Comparison of ENCODE assay signal across 8 mouse cellular contexts in genomic region chr11:107113112-107113511, GRCm38 (mm10). TPM values are rescaled to one million over a fixed set of nuclear protein-coding genes. Genes with fewer than 3 reads are reported as not detected.
DNase-seq lines count a peak whose midpoint lies in the region; ATAC-seq and TF ChIP-seq lines count a peak whose summit lies in the region.

No protein-coding gene starts in this region.

- peak; percentile 36 to 42 for DNase-seq in heart, postnatal 10 days
- DNase-seq in heart, postnatal 25 days (ENCODE audit: low spot score): no peak
- no peak for DNase-seq in lung, adult 2 months
- no peak for DNase-seq in spleen, postnatal 10 days (ENCODE audit: low spot score in 2 of 2)
- DNase-seq in left cerebral cortex, adult 11 months (ENCODE audit: low spot score): no peak
- DNase-seq in right cerebral cortex, postnatal 25 days: no peak

- peaks cover 47% of the 10 kb centered on the region for H3K36me3 ChIP-seq in E14TG2a.4 (ENCODE audit: insufficient read depth, low read length)

- intact Hi-C loops in heart, postnatal 10 days (cut with DNase I): no loop called here
- intact Hi-C loops in heart, postnatal 25 days (cut with DNase I): no loop called here

- ATAC-seq in common myeloid progenitor, adult 5-6 weeks (replicated peaks; ENCODE audit: low read depth, poor library complexity, severe bottlenecking): peak; percentile 85

- peak; percentile 77 for TF ChIP-seq CTCF in E14TG2a.4 (conservative IDR thresholded peaks at IDR 0.05; ENCODE audit: low read length)
- TF ChIP-seq CTCF in lung, adult 2 months (IDR thresholded peaks at IDR 0.05; ENCODE audit: insufficient read depth, low read length): peak; percentile 55

- H3K4me3 ChIP-seq in E14TG2a.4 (replicated peaks; ENCODE audit: low read length): peak overlapping the region; percentile 66
- H3K4me3 ChIP-seq in lung, adult 2 months (replicated peaks; ENCODE audit: extremely low read depth, low read depth, low read length): no peak overlapping the region

- TF ChIP-seq POLR2A in lung, adult 2 months (IDR thresholded peaks at IDR 0.05; ENCODE audit: borderline replicate concordance, extremely low read depth, low read depth, low read length): no peak

- no peaks in the 10 kb centered on the region for H3K27me3 ChIP-seq in E14TG2a.4 (ENCODE audit: insufficient read depth, low read length)

- no peaks in the 10 kb centered on the region for H3K9me3 ChIP-seq in E14TG2a.4 (ENCODE audit: low read length)

- H3K4me1 ChIP-seq in E14TG2a.4 (replicated peaks; ENCODE audit: low read depth, low read length): peaks cover 96% of the 10 kb centered on the region
- H3K4me1 ChIP-seq in lung, adult 2 months (ENCODE audit: control insufficient read depth, insufficient read depth, low read length): peaks cover 3% of the 10 kb centered on the region; the same call in 1 of the 2 replicates

- WGBS in lung, adult 2 months: 19% methylated on average over 4 of the region's 4 CpGs

RNA-seq across cellular contexts. Expression of gene Bptf, which starts 18.8 kb away (rescaled TPM):
- 10 to 100 TPM; 35.5 to 40.9 TPM for total RNA-seq in heart, postnatal 10 days (2021)
- total RNA-seq in heart, postnatal 25 days (2021): 10 to 100 TPM; 27.1 to 31.8 TPM
- 58.5 and 82.2 TPM in 2 replicates for total RNA-seq in common myeloid progenitor, adult 5-6 weeks (2017)
- 25.0 and 27.3 TPM in 2 replicates for polyA plus RNA-seq in lung, adult 2 months (2012; rRNA removed)

Comparison
In these comparisons a context has a peak if more than half of its experiments do, and no peak if none do; other contexts are left out.
1. DNase-seq: peak in heart, postnatal 10 days (2 of 2); none in heart, postnatal 25 days (single experiment), lung, adult 2 months (single experiment), spleen, postnatal 10 days (0 of 2), left cerebral cortex, adult 11 months (single experiment) and right cerebral cortex, postnatal 25 days (single experiment).